Mouse (Mus musculus) olfactory bulb, adult 2 months (tissue): ENCODE data around the gene Zmynd15. TPM values are rescaled to one million over a fixed set of nuclear protein-coding genes. Genes with fewer than 3 reads are reported as not detected.
"Not testable (repeated sequence)": the region's sequence is repeated elsewhere in the genome, so short reads cannot be mapped to it uniquely, and the experiment has no call there.

Source experiments
- H3K27ac ChIP-seq: fragments of 200-500 bp; 2 replicates; pipeline ENCODE4 v1.5.1; 2012; ENCODE audit warnings: low read depth, low read length; ENCODE audit not compliant: insufficient read depth
- H3K4me1 ChIP-seq: fragments of 200-500 bp; 2 replicates; pipeline ENCODE4 v1.6.1; 2012; ENCODE audit warnings: low read length; ENCODE audit not compliant: control insufficient read depth, insufficient read depth
- H3K4me3 ChIP-seq: fragments of 200-500 bp; 2 replicates; pipeline ENCODE4 v1.5.1; 2012; ENCODE audit warnings: mild to moderate bottlenecking, low read depth, low read length, moderate library complexity; ENCODE audit not compliant: insufficient read depth
- CTCF ChIP-seq: fragments of 200-500 bp; IDR thresholded peaks from 2 replicates; pipeline ENCODE4 v1.5.1; 2012; ENCODE audit warnings: low read depth, mild to moderate bottlenecking, low read length, moderate library complexity; ENCODE audit not compliant: insufficient read depth
- POLR2A ChIP-seq: fragments of 200-500 bp; IDR thresholded peaks from 2 replicates; pipeline ENCODE4 v1.6.1; 2012; ENCODE audit warnings: mild to moderate bottlenecking, low read depth, low read length, moderate library complexity; ENCODE audit not compliant: insufficient read depth
- WGBS: fragments of 180-500 bp; shearing (Covaris S2); methylation state at CpG from one replicate; pipeline ENCODE4 v1.1.7; 2018; 5-methylcytosine and 5-hydroxymethylcytosine counted together
- polyA plus RNA-seq: library from polyadenylated mRNA; stranded (reverse); fragments of >200 nt; gene quantifications from 2 replicates; pipeline ENCODE4 v1.2.4, GENCODE M21; 2012; ENCODE audit warnings: low replicate concordance; ENCODE audit not compliant: missing spikeins, insufficient read depth, insufficient read length

The Zmynd15 gene
- polyA plus RNA-seq, 1 experiment, result not detected

DNA sequence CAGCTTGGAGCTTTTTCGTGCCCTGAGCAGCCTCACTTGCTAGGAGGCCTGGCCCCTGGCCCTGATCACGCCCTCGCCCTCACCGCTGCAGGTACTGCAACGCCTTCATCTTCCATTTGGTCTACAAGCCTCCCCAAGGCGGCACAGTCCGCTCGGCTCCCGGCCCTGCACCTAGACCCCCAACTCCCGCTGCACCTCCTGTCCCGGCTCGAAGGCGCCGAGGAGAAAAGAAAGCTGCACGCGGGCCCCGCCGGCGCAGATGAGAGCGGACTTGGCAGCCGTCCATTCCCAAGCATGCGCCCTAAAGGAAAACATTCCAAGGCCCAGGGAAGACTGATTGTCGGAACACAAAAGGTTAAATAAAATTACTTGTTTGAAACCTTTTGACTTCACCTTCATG is 6.6 kb downstream of the Zmynd15 start:
- Histone ChIP-seq H3K4me1 (peaks cover 6% of the 10 kb centered on the region; the same call in 1 of the 2 replicates), H3K4me3 (no peak overlapping the region), H3K27ac (no peak overlapping the region)
- TF ChIP-seq POLR2A, result no peak
- TF ChIP-seq CTCF, result no peak
- 14% methylated on average over 23 of the region's 23 CpGs for WGBS

- Histone ChIP-seq H3K27ac (no peak overlapping the region), H3K4me1 (peaks cover 6% of the 10 kb centered on the region; the same call in 1 of the 2 replicates), H3K4me3 (no peak overlapping the region)
- 88% methylated on average over 5 of the region's 5 CpGs for WGBS
- TF ChIP-seq POLR2A (no peak), CTCF (no peak)
Observed at GRCm38 (mm10) chr11:70467902-70468619, 8.8 kb downstream of the Zmynd15 start.

GRCm38 (mm10) chr11:70469764-70470163 is 10.5 kb downstream of the Zmynd15 start:
- no peak overlapping the region for H3K27ac ChIP-seq
- 95% methylated on average over 3 of the region's 3 CpGs for WGBS
- peaks cover 6% of the 10 kb centered on the region; the same call in 1 of the 2 replicates for H3K4me1 ChIP-seq
- TF ChIP-seq POLR2A, result no peak
- no peak for TF ChIP-seq CTCF
- H3K4me3 ChIP-seq, result no peak overlapping the region

- Histone ChIP-seq H3K4me3 (no peak overlapping the region), H3K4me1 (no peaks in the 10 kb centered on the region), H3K27ac (no peak overlapping the region)
- TF ChIP-seq CTCF (no peak), POLR2A (no peak)
Observed at GRCm38 (mm10) chr11:70472716-70473115, 13.5 kb downstream of the Zmynd15 start.

- H3K27ac ChIP-seq, H3K4me3 ChIP-seq, H3K4me1 ChIP-seq: not testable (repeated sequence)
- 91% methylated on average over 5 of the region's 5 CpGs for WGBS
Observed at GRCm38 (mm10) chr11:70473291-70473690, 14.1 kb downstream of the Zmynd15 start.

GRCm38 (mm10) chr11:70474872-70475534 is 15.8 kb downstream of the Zmynd15 start:
- H3K27ac ChIP-seq, result no peak overlapping the region
- H3K4me3 ChIP-seq, result no peak overlapping the region
- 74% methylated on average over 12 of the region's 12 CpGs for WGBS
- TF ChIP-seq CTCF (no peak), POLR2A (no peak)
- H3K4me1 ChIP-seq, result no peaks in the 10 kb centered on the region

- no peak overlapping the region for H3K4me3 ChIP-seq
- TF ChIP-seq CTCF (no peak), POLR2A (no peak)
Observed at GRCm38 (mm10) chr11:70485498-70485897, 26.3 kb downstream of the Zmynd15 start.

GRCm38 (mm10) chr11:70487816-70488215 is 28.6 kb downstream of the Zmynd15 start:
- Histone ChIP-seq H3K4me1 (no peaks in the 10 kb centered on the region), H3K27ac (no peak overlapping the region), H3K4me3 (no peak overlapping the region)
- 52% methylated on average over 4 of the region's 4 CpGs for WGBS
- TF ChIP-seq CTCF, result no peak
- no peak for TF ChIP-seq POLR2A

More at GRCm38 (mm10) chr11:70485498-70485897, 26.3 kb downstream of the Zmynd15 start:
- Histone ChIP-seq H3K4me1 (no peaks in the 10 kb centered on the region), H3K27ac (no peak overlapping the region)
- 35% methylated on average over 2 of the region's 2 CpGs for WGBS

- Histone ChIP-seq H3K4me3 (no peak overlapping the region), H3K27ac (no peak overlapping the region), H3K4me1 (no peaks in the 10 kb centered on the region)
- TF ChIP-seq CTCF (no peak), POLR2A (no peak)
- 84% methylated on average over 3 of the region's 3 CpGs for WGBS
Observed at GRCm38 (mm10) chr11:70489138-70489537, 29.9 kb downstream of the Zmynd15 start.

DNA sequence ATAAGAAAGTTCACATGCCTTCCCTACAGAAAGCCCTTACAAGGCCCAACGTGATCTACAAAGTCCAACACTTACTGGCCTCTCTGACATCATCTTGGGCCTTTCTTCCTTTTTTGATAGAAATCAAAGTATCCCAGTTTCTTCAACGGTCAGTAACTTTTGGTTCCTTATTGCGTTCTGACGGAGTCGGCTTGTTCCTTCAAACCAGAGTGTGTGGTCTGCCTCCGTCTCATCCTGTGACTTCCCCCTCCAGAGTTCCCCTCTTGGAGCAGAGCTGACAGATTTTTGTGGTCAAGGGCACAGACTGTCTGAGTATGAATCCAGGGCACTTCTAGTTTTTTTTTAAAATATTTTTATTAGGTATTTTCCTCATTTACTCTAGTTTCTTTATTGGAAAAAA is 30.5 kb downstream of the Zmynd15 start:
- no peak overlapping the region for H3K4me3 ChIP-seq
- H3K27ac ChIP-seq, result no peak overlapping the region
- H3K4me1 ChIP-seq, result no peaks in the 10 kb centered on the region
- no peak for TF ChIP-seq POLR2A
- no peak for TF ChIP-seq CTCF
- WGBS, result 82% methylated on average over 6 of the region's 6 CpGs
